Mouse (Mus musculus): Measurements from ENCODE around the gene Usp36.

GRCm38 (mm10) chr11:118242506-118242905 is 47.5 kb downstream of the Usp36 start:
- no peak for TF ChIP-seq CTCF (conservative IDR thresholded peaks at IDR 0.05; ENCODE audit: low read length)
- TF ChIP-seq POU5F1 (IDR thresholded peaks at IDR 0.05; ENCODE audit: borderline replicate concordance, low read length) = no peak

All from E14TG2a.4 (cell line).